Mouse (Mus musculus) T-helper 17 cell (primary cell): ENCODE results near the gene Nbr1.
"Not testable (repeated sequence)": the region's sequence is repeated elsewhere in the genome, so short reads cannot be mapped to it uniquely, and the experiment has no call there.

ENCODE experiments used
- in situ Hi-C, 2 experiments: fragments of 300-600 bp; cut with MboI, MseI; formaldehyde crosslinking; loops; 1 replicate in 1 of 2; 2 replicates in 1 of 2; pipeline ENCODE4 v1.15.1; 2025; ENCODE audit warnings: high pct_unique_total_duplicates in 2 of 2

The Nbr1 gene

DNA sequence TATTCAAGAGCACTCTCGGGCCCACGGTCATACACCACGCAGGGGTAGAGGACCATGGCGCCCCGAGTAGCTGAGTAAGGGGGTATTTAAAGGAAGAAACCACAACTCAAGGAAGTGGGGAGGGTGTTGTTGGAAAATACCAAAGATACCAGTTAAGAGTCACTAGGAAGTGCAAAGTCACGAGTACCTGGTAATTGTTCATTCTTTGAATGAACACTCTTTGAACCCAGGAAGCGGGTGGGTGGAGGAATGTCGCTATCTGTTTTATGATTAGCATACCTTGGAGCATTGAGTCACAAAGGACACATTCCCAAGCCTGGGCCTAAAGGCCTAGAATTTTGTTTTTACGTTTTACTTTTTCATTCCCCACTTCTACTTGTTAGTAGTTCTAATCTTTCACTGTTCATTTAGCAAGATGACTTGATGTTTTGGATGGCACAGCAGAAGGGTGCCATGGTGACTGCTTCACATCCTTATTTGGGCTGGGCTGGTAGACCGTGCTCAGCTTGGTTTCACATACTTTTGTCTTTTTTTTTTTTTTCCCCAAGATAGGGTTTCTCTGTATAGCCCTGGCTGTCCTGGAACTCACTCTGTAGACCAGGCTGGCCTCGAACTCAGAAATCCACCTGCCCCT is 68.2 kb downstream of the Nbr1 start:
- in situ Hi-C loops: loop anchor here in 1 of 2 experiments (5.0 kb wide), 1 partner anchor 68 kb away; the partner anchor contains the start of genes Brca1 and Nbr1

DNA sequence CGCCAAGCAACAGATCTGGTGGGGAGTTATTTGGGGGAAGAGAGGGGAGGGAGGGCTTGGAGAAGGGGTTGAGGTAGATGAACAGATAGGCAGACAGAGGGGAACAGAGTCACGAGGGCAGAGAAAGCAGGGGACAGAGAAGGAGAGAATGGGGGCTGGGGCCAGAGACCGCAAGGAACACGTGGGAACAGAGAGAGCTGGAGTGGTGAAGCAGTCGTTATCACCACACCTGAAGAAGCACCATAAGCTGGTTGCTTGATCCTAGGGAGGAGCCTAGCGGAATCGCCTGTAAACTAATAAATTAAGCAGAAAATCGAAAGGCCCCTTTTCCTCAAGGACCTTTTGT is 74.7 kb downstream of the Nbr1 start:
- in situ Hi-C loops: no loop called here

DNA sequence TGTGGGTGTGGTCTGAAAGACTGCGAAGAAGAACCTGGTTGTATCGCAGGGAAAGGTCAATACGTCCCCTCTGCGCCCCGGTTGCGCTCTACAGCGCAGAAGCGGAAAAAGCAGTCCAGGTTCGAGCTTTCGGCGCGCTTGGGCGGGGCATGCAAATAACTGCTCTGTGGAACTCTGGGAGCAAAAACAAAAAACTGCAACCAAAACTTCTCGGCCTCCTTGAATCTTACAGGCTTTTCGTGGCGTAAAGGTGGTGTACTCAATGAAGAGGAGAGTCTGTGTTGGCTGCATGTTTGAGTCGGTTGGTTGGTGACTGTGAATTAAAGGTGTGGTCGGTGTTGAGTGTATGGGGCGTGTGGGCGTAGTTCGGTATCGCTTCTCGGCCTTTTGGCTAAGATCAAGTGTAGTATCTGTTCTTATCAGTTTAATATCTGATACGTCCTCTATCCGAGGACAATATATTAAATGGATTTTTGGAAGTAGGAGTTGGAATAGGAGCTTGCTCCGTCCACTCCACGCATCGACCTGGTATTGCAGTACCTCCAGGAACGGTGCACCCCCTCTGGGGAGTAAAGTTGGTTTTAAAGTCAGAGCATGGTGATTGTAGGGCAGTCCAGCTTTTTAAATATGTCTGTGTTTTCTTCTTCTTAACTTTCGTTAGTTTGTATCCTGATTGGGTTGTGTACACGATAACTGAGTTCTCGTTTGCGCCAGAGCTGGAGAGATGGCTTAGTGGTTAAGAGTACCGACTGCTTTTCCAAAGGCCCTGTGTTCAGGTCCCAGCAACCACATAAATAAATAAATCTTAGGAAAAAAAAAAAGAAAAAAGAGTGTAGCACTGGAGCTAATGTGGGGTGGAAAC is 75.3 kb downstream of the Nbr1 start, which contains the start of gene Rdm1:
Rdm1 (plus strand) TSS at position 201 of the 862 bp plus-strand sequence.
- in situ Hi-C loops: no loop called here

DNA sequence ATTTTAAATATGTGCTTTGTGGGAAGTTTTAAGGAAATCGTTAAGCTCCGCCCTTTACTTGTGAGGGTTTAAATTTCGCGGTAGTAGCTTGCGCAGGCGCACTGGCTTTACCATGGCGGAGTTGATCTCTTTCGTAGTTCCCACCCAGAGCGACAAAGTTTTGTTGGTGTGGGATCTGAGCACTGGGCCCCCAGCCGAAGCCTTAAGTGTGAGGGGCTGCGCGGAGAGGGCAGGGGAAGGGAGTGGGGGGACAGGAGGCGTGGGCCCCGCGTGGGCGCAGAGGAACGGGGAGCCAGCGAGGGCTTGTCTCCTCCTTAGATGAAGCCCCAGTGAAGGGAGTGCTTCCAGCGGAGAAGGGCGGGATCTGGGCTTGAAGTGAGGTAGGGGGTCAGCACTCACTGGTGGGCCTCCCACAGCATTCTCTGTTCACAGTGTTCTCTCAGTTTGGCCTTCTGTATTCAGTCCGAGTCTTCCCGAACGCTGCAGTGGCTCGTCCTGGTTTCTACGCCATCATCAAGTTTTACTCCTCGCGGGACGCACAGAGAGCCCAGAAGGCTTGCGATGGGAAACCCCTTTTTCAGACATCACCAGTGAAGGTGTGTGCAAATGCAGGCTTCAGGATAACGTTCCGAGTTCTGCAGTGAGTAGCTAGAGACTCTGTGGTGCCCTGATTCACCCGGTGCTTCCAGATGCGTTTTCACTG is 76.1 kb downstream of the Nbr1 start:
- in situ Hi-C loops: no loop called here

DNA sequence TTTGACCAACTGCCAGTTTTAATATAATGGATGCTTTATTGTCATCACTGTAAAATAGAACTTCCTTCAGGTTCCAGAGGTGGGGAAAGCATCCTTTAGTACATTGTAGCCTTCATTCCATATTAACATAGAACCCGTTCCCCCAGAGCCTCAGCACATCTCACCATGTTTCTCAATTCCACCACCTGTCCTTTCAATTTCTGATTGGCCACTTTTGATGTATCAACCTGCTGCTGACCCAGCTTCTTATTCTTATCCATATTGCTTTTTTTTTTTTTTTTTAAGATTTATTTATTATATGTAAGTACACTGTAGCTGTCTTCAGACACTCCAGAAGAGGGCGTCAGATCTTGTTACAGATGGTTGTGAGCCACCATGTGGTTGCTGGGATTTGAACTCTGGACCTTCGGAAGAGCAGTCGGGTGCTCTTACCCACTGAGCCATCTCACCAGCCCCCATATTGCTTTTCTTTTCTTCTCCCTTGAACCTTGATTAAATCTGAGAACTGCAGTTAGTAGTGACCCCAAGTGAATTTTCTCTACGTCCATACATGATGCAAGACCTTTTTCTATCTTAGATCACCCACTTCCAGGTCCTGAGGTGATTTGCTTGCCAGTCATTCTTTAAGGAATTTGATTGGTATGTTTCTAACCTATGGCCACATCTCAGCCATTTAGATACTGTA is 76.9 kb downstream of the Nbr1 start:
- in situ Hi-C loops: not testable (repeated sequence)
